Mouse (Mus musculus) E14TG2a.4 (cell line): Measurements from ENCODE around the gene Zxdc.

Experiments
- CTCF ChIP-seq: conservative IDR thresholded peaks from 2 replicates; pipeline ENCODE4 v1.5.1; 2014; ENCODE audit warnings: low read length
- POU5F1 ChIP-seq: IDR thresholded peaks from 2 replicates; pipeline ENCODE4 v1.6.1; 2014; ENCODE audit warnings: low read length, borderline replicate concordance

- TF ChIP-seq CTCF (no peak), POU5F1 (no peak)
Measured at GRCm38 (mm10) chr6:90334244-90334643, 35.0 kb upstream of the Zxdc start.
